Mouse (Mus musculus): ENCODE measurements around the gene Washc2. TPM values are rescaled to one million over a fixed set of nuclear protein-coding genes. Genes with fewer than 3 reads are reported as not detected.

Washc2 gene
- polyA plus RNA-seq, 1 experiment from 2014 or later: 53.9 TPM

GRCm38 (mm10) chr6:116240371-116240770 lies 32.5 kb downstream of the Washc2 start:
- H3K27ac ChIP-seq (ENCODE audit: low read length): no peak overlapping the region
- H3K36me3 ChIP-seq (ENCODE audit: control insufficient read depth, insufficient read depth, low read length): peaks cover 12% of the 10 kb centered on the region
- no peaks in the 10 kb centered on the region for H3K9me3 ChIP-seq (ENCODE audit: control insufficient read depth, low read length)
- no peak for ATAC-seq
- H3K27me3 ChIP-seq (replicated peaks; ENCODE audit: control insufficient read depth, insufficient read depth, low read length): no peaks in the 10 kb centered on the region
- H3K4me1 ChIP-seq (ENCODE audit: control insufficient read depth, insufficient read depth, low read length): no peaks in the 10 kb centered on the region
- no peak overlapping the region for H3K4me3 ChIP-seq (ENCODE audit: low read length)
- WGBS: 74% methylated on average over 2 of the region's 2 CpGs
- H3K4me2 ChIP-seq (ENCODE audit: low read depth, low read length): no peak overlapping the region
- no peak overlapping the region for H3K9ac ChIP-seq (ENCODE audit: low read depth, low read length)

- WGBS: 95% methylated on average over 4 of the region's 4 CpGs
- H3K27me3 ChIP-seq (replicated peaks; ENCODE audit: control insufficient read depth, insufficient read depth, low read length): no peaks in the 10 kb centered on the region
- ATAC-seq: no peak
- H3K9ac ChIP-seq (ENCODE audit: low read depth, low read length): no peak overlapping the region
- no peaks in the 10 kb centered on the region for H3K9me3 ChIP-seq (ENCODE audit: control insufficient read depth, low read length)
- H3K4me1 ChIP-seq (ENCODE audit: control insufficient read depth, insufficient read depth, low read length): no peaks in the 10 kb centered on the region
- H3K4me2 ChIP-seq (ENCODE audit: low read depth, low read length): no peak overlapping the region
- H3K36me3 ChIP-seq (ENCODE audit: control insufficient read depth, insufficient read depth, low read length): peaks cover 9% of the 10 kb centered on the region
- H3K27ac ChIP-seq (ENCODE audit: low read length): no peak overlapping the region
- no peak overlapping the region for H3K4me3 ChIP-seq (ENCODE audit: low read length)
Observed at GRCm38 (mm10) chr6:116259649-116260048, 51.8 kb downstream of the Washc2 start.

- H3K36me3 ChIP-seq (ENCODE audit: control insufficient read depth, insufficient read depth, low read length): peaks cover 9% of the 10 kb centered on the region
- no peaks in the 10 kb centered on the region for H3K9me3 ChIP-seq (ENCODE audit: control insufficient read depth, low read length)
- H3K27me3 ChIP-seq (replicated peaks; ENCODE audit: control insufficient read depth, insufficient read depth, low read length): no peaks in the 10 kb centered on the region
- no peak for ATAC-seq
- no peaks in the 10 kb centered on the region for H3K4me1 ChIP-seq (ENCODE audit: control insufficient read depth, insufficient read depth, low read length)
- H3K9ac ChIP-seq (ENCODE audit: low read depth, low read length): no peak overlapping the region
- WGBS: 92% methylated on average over 5 of the region's 5 CpGs
- H3K4me3 ChIP-seq (ENCODE audit: low read length): no peak overlapping the region
- H3K27ac ChIP-seq (ENCODE audit: low read length): no peak overlapping the region
- no peak overlapping the region for H3K4me2 ChIP-seq (ENCODE audit: low read depth, low read length)
Observed at GRCm38 (mm10) chr6:116260481-116260880, 52.6 kb downstream of the Washc2 start.

- 85% methylated on average over 1 of the region's 1 CpGs for WGBS
- Histone ChIP-seq H3K4me3 (ENCODE audit: low read length) (no peak overlapping the region), H3K9me3 (ENCODE audit: control insufficient read depth, low read length) (no peaks in the 10 kb centered on the region), H3K9ac (ENCODE audit: low read depth, low read length) (no peak overlapping the region), H3K4me1 (ENCODE audit: control insufficient read depth, insufficient read depth, low read length) (no peaks in the 10 kb centered on the region), H3K27ac (ENCODE audit: low read length) (no peak overlapping the region), H3K36me3 (ENCODE audit: control insufficient read depth, insufficient read depth, low read length) (peaks cover 9% of the 10 kb centered on the region), H3K27me3 (replicated peaks; ENCODE audit: control insufficient read depth, insufficient read depth, low read length) (no peaks in the 10 kb centered on the region), H3K4me2 (ENCODE audit: low read depth, low read length) (no peak overlapping the region)
- no peak for ATAC-seq
Observed at GRCm38 (mm10) chr6:116262824-116263223, 55.0 kb downstream of the Washc2 start.

GRCm38 (mm10) chr6:116264018-116264651 lies 56.3 kb downstream of the Washc2 start, which contains the start of gene Zfand4:
Gene Zfand4 (plus strand): TSS chr6:116264222.
- WGBS: under 1% methylated on average over 65 of the region's 67 CpGs
- peak within 1 kb of the TSS; percentile 76 for H3K9ac ChIP-seq (ENCODE audit: low read depth, low read length)
- peak within 1 kb of the TSS; percentile 69 for H3K4me3 ChIP-seq (ENCODE audit: low read length)
- ATAC-seq: peak; percentile 99
- no peaks in the 10 kb centered on the region for H3K27me3 ChIP-seq (replicated peaks; ENCODE audit: control insufficient read depth, insufficient read depth, low read length)
- no peaks in the 10 kb centered on the region for H3K4me1 ChIP-seq (ENCODE audit: control insufficient read depth, insufficient read depth, low read length)
- peak within 1 kb of the TSS; percentile 85 for H3K4me2 ChIP-seq (ENCODE audit: low read depth, low read length)
- peak within 1 kb of the TSS; percentile 24; the same call in 1 of the 2 replicates for H3K27ac ChIP-seq (ENCODE audit: low read length)
- peaks cover 4% of the 10 kb centered on the region for H3K36me3 ChIP-seq (ENCODE audit: control insufficient read depth, insufficient read depth, low read length)
- no peaks in the 10 kb centered on the region for H3K9me3 ChIP-seq (ENCODE audit: control insufficient read depth, low read length)

- Histone ChIP-seq H3K27ac (ENCODE audit: low read length) (no peak overlapping the region), H3K4me2 (ENCODE audit: low read depth, low read length) (peak overlapping the region; percentile 85), H3K9me3 (ENCODE audit: control insufficient read depth, low read length) (no peaks in the 10 kb centered on the region), H3K4me1 (ENCODE audit: control insufficient read depth, insufficient read depth, low read length) (no peaks in the 10 kb centered on the region), H3K9ac (ENCODE audit: low read depth, low read length) (no peak overlapping the region), H3K36me3 (ENCODE audit: control insufficient read depth, insufficient read depth, low read length) (peaks cover 4% of the 10 kb centered on the region), H3K27me3 (replicated peaks; ENCODE audit: control insufficient read depth, insufficient read depth, low read length) (no peaks in the 10 kb centered on the region), H3K4me3 (ENCODE audit: low read length) (no peak overlapping the region; the same call in 1 of the 2 replicates)
- no peak for ATAC-seq
- 81% methylated on average over 11 of the region's 11 CpGs for WGBS
Observed at GRCm38 (mm10) chr6:116264836-116265235, 57.0 kb downstream of the Washc2 start.

GRCm38 (mm10) chr6:116265603-116266002 lies 57.8 kb downstream of the Washc2 start:
- no peak for ATAC-seq
- no peak overlapping the region for H3K4me2 ChIP-seq (ENCODE audit: low read depth, low read length)

GRCm38 (mm10) chr6:116266273-116267109 lies 58.7 kb downstream of the Washc2 start:
- WGBS: 37% methylated on average over 11 of the region's 11 CpGs
- Histone ChIP-seq H3K4me2 (ENCODE audit: low read depth, low read length) (peak overlapping the region; percentile 24; the same call in 1 of the 2 replicates), H3K36me3 (ENCODE audit: control insufficient read depth, insufficient read depth, low read length) (peaks cover 4% of the 10 kb centered on the region; the same call in 1 of the 2 replicates), H3K27me3 (replicated peaks; ENCODE audit: control insufficient read depth, insufficient read depth, low read length) (no peaks in the 10 kb centered on the region), H3K27ac (ENCODE audit: low read length) (no peak overlapping the region), H3K4me3 (ENCODE audit: low read length) (no peak overlapping the region), H3K4me1 (ENCODE audit: control insufficient read depth, insufficient read depth, low read length) (no peaks in the 10 kb centered on the region), H3K9me3 (ENCODE audit: control insufficient read depth, low read length) (no peaks in the 10 kb centered on the region), H3K9ac (ENCODE audit: low read depth, low read length) (no peak overlapping the region)
- no peak for ATAC-seq

More at GRCm38 (mm10) chr6:116265603-116266002, 57.8 kb downstream of the Washc2 start:
- Histone ChIP-seq H3K9ac (ENCODE audit: low read depth, low read length) (no peak overlapping the region), H3K27ac (ENCODE audit: low read length) (no peak overlapping the region), H3K4me1 (ENCODE audit: control insufficient read depth, insufficient read depth, low read length) (no peaks in the 10 kb centered on the region), H3K36me3 (ENCODE audit: control insufficient read depth, insufficient read depth, low read length) (peaks cover 4% of the 10 kb centered on the region; the same call in 1 of the 2 replicates), H3K4me3 (ENCODE audit: low read length) (no peak overlapping the region), H3K27me3 (replicated peaks; ENCODE audit: control insufficient read depth, insufficient read depth, low read length) (no peaks in the 10 kb centered on the region), H3K9me3 (ENCODE audit: control insufficient read depth, low read length) (no peaks in the 10 kb centered on the region)
- 71% methylated on average over 4 of the region's 4 CpGs for WGBS

- Histone ChIP-seq H3K36me3 (ENCODE audit: control insufficient read depth, insufficient read depth, low read length) (peaks cover 4% of the 10 kb centered on the region; the same call in 1 of the 2 replicates), H3K27ac (ENCODE audit: low read length) (no peak overlapping the region), H3K4me3 (ENCODE audit: low read length) (no peak overlapping the region), H3K9me3 (ENCODE audit: control insufficient read depth, low read length) (no peaks in the 10 kb centered on the region), H3K27me3 (replicated peaks; ENCODE audit: control insufficient read depth, insufficient read depth, low read length) (no peaks in the 10 kb centered on the region), H3K4me1 (ENCODE audit: control insufficient read depth, insufficient read depth, low read length) (no peaks in the 10 kb centered on the region), H3K4me2 (ENCODE audit: low read depth, low read length) (no peak overlapping the region), H3K9ac (ENCODE audit: low read depth, low read length) (no peak overlapping the region)
- no peak for ATAC-seq
- 92% methylated on average over 1 of the region's 1 CpGs for WGBS
Observed at GRCm38 (mm10) chr6:116267110-116267423, 59.2 kb downstream of the Washc2 start.
